Mouse (Mus musculus) granulocyte monocyte progenitor cell, adult 5-6 weeks (primary cell): ENCODE results near the gene Shank2. TPM values are rescaled to one million over a fixed set of nuclear protein-coding genes. Genes with fewer than 3 reads are reported as not detected.
A peak's percentile ranks its signal among the peaks of the same experiment; 100 is the strongest.

Experiments
- ATAC-seq: replicated peaks from 2 replicates; pipeline ENCODE4 v1.8.0; 2016; ENCODE audit warnings: mild to moderate bottlenecking, moderate TSS enrichment, inconsistent platforms; ENCODE audit not compliant: poor library complexity, severe bottlenecking
- total RNA-seq, 2 experiments: library from RNA; stranded (forward) in 1 of 2; stranded (reverse) in 1 of 2; fragments of 200-712, 200-1000 nt in 1 of 2; fragments of >200 nt in 1 of 2; fragmentation: Nextera tagmentation in 1 of 2; gene quantifications; 2 replicates each; pipeline ENCODE4 v1.2.3; 2014 to 2017

The Shank2 gene
- total RNA-seq (2014; fragmentation: Nextera tagmentation), result not detected in 2 replicates
- not detected in 2 replicates for total RNA-seq (2017)

DNA sequence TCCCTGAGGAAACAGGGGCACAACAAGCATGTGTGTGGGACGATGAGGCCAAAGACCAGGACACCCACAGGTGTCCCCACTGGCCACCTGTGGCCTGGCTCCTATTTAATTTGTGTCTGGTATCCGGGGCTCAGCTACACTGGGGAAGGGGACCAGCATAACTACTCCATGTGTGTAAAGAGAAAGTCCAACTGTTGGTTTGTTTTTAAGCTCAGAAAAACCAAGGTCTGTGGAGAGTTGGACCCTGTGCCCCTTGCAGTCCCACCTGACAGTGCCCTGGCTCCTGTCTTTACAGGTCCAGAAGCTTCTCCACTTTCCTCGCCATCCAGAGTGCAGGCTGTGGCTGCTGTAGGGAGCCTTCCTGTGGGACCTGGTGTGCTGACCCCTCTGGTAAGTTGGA lies at the start of gene Shank2:
Gene Shank2 (plus strand): TSS at position 301 of the 400 bp plus-strand sequence.
- ATAC-seq, result no peak

DNA sequence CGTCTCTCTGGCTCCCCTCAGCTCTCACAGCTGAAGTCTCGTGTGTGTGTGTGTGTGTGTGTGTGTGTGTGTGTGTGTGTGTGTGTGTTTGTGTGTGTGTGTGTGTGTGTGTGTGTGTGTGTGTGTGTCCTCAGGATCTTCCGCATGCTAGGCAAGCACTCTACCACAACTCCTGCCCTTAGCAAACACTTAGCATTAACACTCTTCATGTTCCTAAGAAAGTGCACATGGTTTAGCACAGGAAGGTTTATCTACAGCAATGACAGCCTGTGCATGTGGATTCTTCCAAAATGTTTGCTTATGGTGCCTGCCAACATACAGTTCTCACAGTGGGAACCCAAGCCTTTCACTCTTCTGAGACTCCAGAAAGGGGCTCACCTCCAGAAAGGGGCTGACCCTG lies 49.6 kb upstream of the Shank2 start:
- no peak for ATAC-seq

- ATAC-seq, result no peak
These were observed 45.0 kb upstream of the Shank2 start for GRCm38 (mm10) chr7:143956575-143957295.

DNA sequence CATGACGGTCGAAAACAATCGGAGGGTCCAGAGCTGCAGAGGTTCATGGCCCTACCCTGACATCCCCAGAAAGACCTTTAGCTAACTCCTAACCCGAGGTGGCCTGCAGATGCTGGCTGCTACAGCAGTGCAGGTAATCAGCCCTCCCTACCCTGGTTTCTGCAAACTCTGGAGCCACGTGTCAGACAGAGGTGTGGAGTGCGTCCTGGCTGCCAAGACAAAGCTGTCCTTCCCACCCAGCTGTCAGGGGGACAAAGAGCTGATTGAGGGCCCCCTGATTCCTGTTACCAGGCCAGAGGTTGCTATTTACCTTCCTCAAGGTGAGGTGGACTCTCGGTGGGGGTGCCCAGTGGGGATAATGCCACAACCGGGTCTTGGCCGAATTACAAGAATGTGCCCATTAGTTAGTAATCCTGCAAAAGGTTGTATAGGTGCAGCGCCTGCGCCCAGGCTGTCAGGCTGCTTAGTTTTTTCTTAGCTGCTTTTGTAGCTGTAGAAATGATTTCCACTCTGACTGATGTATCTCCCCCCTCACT lies 43.6 kb upstream of the Shank2 start:
- ATAC-seq, result no peak

DNA sequence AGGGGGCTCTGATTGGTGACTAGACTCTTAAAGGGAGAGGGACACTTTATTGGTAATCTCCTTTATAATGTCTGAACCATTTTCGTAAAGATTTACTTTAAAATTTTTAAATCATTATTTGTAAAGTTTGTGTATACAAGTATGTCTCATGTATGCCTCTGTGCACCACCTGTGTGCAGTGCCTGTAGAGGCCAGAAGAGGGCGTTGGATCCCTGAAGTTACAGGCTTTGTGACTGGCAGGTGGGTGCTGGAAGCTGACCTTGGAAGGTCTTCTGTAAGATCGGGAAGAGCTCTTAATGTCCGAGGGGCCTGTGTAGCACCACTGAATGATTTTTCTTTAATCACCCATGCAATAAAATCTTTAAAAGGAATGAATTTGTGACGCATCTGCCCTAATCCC lies 37.9 kb upstream of the Shank2 start:
- no peak for ATAC-seq

GRCm38 (mm10) chr7:143966621-143967020 lies 35.1 kb upstream of the Shank2 start:
- no peak for ATAC-seq

GRCm38 (mm10) chr7:143977491-143977830 lies 24.3 kb upstream of the Shank2 start:
- ATAC-seq, result no peak

DNA sequence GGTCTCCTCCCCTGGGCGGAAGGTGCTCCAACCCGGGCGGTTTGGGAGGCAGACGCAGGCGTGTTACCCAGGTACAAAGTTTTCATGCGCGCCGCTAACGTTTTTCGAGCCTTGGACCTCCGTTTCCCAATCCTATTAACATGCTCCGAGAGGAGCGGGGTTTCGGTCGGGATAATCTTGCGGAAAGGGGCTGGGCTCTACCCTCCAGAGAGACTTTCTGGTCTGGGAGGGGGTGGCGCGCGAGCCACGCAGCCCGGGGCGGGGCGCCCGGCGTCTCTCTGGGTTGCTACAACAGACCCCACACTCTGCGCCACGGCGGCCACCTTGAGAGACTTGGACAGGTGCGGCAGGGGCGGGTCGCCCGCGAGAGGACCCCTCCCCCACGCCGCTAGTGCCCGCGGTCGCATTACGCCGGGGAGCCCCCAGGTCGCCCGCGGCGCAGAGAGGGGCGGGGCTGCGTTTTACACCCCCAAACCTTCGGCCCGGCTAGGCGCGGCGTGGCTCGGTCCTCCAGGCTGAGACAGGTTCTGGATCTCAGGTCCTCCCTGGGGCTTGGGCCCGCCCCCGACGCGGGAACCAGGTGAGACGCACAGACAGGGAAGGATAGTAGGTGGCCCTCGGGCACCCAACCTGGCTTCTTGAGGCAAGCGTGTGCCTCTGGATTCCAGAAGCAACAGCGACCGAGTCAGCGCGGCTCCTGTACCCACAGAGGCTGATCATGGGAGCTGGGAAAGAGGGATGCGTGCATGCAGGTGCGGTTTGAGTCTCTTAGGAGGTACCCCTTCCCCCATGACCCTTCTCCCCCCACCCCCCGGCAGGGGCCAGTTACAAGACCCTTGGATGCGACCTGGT lies 23.7 kb upstream of the Shank2 start:
- ATAC-seq, result no peak

GRCm38 (mm10) chr7:143978741-143979371 lies 22.9 kb upstream of the Shank2 start:
- peak; percentile 81 for ATAC-seq

GRCm38 (mm10) chr7:143979986-143980385 lies 21.7 kb upstream of the Shank2 start:
- ATAC-seq, result no peak

DNA sequence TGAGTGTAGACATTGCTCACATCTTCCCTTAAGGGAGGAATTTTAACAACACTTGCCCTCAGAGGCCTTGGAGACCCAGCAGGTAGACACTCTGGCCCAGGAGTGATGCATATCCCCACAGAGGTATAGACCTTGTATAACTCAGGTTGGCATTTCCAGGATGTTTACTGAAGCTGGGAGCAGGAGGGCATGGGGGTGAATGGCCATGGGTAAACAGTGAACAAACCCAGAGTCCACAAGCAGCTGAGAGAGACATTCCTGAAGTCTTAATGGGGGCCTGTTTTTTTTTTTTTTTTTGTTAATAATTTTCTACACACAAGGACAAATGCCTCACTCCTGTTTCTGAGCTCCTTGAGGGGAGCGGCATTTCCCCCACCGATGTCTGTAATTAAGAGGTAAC lies 15.4 kb upstream of the Shank2 start:
- ATAC-seq, result no peak

DNA sequence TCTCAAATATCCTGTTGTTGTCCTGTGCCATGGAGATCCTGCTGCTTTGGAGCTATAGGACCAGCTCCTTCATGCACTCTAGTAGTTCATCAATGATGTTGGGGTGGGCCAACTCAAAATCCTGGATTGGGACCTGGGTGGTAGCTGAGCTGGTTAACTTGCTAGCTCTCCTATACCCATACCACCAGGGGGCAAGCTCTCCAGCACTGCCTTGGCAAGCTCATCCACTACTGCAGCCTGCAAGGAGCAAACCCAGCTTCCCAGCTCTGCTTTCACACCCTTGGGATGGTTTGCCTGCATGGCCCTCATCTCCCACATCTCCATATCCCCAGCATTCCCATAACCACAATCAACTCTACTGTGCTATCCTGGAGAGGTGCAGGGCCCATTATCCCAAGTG lies 10.6 kb upstream of the Shank2 start:
- no peak for ATAC-seq

DNA sequence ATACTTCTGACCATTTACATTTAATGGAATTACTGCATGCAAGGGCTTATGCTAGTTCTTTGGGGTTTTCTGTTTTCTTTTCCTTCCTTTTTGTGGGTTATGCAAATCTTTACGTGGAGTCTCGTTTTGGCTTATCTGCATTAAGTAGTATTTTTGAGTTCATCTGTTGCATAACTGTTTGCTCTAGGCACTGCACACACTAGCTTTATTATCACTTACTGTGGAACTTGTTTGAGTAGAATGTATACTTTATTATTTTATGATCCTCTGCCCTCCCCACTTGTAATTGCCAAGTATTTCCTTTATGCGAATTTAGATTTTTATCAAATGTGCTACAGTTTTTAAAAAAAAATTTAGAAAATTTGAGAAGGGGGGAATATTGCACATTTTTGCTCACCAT lies 2.7 kb upstream of the Shank2 start:
- ATAC-seq, result no peak

DNA sequence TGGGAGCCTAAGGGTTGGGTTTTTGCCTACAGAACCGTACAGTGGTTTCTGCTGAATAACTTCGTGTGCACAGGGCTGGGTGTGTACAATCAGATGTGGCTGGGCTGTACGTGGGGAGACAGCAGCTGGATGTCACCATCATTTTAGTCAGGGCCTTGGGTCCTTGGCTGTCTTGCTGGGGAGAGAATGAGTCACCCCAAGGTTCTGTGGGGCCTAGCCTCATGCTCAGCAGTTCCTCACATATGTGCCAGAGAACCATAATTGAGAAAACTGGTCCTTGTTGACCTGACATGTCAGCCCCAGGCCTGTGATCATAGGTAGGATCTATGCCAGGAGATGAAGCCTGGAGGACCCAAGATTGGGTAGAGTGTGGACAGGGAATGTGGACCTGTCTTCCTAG lies 1.7 kb downstream of the Shank2 start:
- no peak for ATAC-seq

DNA sequence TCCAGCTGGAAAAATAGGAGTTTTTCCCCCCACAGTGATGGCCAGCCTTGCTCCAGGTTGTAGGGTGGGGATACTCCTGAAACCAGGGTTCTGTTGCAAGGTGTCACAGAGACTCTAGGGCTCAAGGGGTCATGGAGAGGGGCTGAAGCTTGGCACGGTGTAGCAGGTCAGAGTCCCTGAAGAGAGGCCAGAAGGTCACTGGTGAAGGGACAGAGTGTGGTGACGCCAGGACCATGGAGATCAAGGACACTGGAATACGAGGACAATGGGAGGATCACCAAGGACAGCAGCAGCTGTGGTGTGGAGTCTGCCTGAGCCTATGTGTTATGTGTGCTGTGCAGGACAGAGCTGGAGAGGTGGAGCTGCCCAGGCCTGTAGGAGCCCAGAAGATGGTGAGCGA lies 6.4 kb downstream of the Shank2 start:
- no peak for ATAC-seq

DNA sequence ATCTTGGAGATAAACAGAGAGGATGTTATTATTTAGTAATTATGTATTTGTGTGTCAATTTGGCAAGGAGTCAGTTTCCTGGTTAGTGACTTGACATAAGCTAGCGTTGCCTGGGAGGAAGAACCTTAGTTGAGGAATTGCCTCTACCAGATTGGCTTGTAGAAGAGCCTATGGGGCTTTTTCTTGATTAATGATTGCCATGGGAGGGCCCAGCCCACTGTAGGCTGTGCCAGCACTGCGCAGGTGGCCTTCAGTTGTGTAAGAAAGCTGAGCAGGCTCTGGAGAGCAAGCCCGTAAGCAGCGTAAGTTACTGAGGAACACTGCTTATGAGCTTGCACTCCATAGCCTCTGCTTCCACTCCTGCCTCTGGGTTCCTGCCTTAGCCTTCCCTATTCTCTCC lies 7.3 kb downstream of the Shank2 start:
- ATAC-seq, result no peak

DNA sequence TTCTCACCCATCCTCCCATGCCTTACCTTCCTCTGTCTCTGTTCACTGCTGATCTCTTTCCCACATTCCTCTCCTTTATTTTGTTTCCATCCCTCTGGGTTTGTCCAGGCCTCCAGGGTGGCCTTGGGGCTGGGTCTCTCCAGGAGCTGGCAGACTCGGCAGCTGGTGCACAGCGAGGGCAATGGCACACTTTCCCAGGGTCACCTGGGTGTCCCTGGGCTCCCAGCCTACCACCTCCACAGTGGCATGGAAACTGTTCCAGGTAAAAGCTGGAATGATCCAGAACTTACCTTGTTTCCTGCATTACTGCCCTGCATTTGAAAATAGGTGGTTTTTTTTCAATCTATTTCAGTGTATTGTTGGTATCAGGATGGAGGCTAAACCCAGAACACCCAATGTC lies 12.8 kb downstream of the Shank2 start:
- ATAC-seq, result no peak

GRCm38 (mm10) chr7:144021801-144022200 lies 20.1 kb downstream of the Shank2 start:
- ATAC-seq, result no peak

GRCm38 (mm10) chr7:144022682-144023081 lies 21.0 kb downstream of the Shank2 start:
- ATAC-seq, result no peak

GRCm38 (mm10) chr7:144023561-144023960 lies 21.8 kb downstream of the Shank2 start:
- ATAC-seq, result no peak
